Mouse (Mus musculus): ENCODE measurements around the gene Efcab9.

Gene Efcab9

DNA sequence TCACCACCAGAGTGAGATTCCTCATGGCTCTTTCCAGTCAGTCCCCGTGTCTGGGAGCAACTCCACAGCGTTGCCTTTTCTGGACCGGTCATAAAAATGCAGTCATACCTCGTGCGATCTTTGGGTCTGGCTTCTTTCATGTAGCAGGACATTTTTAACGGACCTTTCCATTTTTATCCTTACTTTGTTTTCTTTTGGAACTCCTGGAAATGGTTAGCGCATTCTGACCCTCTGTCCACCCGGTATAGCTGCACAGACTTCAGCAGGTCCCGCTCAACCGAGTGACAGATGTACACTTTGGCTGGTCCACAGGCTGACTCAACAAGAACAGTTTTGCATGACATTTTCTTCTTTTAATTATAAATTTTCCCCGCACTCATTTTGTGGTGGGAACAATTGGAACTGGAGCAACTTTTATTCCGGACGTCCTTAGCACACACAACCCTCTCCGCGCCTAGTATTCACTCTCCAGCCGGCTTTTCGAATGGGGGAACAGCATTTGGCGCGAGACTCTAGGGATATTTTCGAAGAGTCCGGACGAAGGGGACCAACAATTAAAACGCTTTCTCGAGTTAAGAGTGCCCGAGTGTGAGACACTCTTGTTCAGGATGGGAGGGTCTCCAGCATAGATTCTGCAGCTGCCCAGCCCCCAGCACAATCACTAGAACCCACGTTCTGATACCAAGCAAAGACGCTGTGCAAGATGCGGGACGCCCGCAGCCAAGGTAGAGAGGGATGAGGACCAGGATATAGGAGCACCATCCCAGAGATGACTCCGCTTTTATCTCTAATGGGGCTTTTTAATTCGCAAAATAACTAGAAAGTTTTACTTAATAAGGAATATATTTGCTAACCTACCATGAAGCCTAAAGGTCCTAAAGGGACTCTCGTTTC lies at the start of gene Efcab9:
TSS of gene Efcab9 (minus strand) at position 211 of the 894 bp plus-strand sequence.
- DNase-seq (ENCODE audit: low read depth in 2 of 2, low spot score in 2 of 2): no peak

DNA sequence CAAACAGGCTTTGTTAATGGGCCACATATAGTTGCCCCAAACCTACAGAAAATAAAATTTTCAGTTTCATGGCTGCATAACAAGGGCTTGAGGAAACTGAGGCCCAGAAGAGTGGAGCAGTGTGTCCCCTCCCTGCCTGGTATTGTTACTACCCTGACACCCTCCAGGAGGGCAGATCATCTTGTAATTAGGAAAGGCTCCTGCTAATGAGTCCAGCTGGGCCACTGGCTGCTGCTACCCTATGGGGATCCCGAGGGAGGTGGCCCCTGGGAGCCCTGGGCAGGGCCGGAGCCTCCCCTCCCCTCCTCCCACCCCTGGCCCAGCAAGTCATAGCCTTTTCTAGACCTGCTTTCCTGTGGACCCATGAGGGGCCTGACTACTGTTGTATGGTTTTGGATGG lies 49.1 kb upstream of the Efcab9 start:
- no peak for DNase-seq (ENCODE audit: low read depth in 2 of 2, low spot score in 2 of 2)

DNA sequence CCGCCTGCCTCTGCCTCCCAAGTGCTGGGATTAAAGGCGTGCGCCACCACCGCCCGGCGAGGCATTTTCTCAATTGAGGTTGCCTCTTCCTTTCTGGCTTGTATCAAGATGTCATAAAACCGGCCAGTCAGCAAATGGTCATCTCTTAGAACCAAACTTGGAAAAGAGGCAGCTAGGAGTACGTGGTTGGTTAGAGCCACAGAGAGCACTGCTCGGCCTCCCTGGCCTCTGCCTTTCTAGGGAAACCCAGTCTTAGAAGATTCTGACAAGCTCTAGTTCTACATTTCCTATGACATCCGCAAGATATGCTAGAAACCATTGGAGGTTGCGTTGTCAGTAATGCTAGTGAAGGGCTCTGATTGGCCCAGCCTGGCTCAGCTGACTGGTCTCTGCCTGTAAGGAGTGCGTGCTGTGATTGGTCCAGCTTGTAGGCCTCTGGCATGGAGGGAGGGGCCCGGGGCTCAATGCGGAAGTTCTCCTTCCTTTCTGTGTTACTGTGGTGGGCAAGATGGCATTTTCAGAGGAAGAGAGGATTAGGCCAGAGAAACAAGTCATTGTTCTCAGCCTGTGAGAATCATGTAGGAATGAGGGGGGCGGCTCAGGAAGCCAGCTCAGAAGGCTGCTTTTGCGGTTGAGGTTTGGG lies 48.5 kb upstream of the Efcab9 start:
- peak; percentile 65 to 71 for DNase-seq (ENCODE audit: low read depth in 2 of 2, low spot score in 2 of 2)

DNA sequence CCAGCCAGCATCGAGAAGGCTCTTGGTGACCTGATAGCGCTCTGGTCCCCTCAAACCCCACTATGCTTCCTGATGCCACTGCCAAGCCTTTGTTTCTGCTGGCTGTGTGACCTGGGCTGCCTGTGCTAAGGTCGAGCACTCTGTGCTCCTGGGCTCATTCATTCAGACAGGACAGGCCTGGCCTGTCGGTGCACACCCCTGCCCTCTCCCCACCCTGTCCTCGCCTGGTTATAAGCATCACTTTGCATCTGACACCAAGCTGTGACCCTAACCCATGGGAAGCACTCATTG lies 44.8 kb upstream of the Efcab9 start:
- no peak for DNase-seq (ENCODE audit: low read depth in 2 of 2, low spot score in 2 of 2)

DNA sequence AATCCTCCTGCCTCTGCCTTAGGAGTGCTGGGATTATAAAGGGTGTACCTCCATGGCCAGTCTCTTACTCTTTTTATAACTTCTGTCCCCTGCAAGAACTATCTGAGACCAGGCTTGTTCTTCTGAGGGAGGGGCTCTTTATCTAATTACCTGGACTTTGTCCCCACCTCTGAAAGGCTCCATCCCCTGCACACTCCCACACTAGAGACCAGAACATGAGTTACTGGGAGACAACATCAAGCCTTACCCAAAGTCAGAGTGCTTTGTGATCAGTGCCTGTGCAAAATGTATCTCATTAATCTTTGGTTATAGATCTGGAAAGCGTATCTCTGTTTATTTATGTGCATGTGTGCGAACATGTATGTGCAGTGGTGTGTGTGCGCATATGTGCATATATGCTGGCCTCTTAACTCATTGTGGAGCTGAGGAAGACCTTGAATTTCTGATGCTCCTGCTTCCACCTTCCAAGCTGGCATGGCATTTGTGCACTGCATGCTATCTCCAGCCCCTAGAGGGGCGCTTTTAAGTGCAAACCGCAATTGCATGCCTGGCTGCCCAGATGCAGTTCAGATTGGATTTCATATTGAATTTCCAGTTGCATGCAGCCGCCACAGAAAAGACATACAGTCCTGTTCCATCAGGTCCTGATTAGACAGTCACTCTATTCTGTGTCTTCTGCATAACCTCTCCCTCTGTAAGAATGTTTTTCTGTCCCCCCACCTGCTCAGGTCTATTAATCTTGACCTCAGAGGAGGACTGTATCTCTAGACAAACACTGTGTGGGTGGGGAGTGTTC lies 44.3 kb upstream of the Efcab9 start:
- DNase-seq (ENCODE audit: low read depth in 2 of 2, low spot score in 2 of 2): no peak

DNA sequence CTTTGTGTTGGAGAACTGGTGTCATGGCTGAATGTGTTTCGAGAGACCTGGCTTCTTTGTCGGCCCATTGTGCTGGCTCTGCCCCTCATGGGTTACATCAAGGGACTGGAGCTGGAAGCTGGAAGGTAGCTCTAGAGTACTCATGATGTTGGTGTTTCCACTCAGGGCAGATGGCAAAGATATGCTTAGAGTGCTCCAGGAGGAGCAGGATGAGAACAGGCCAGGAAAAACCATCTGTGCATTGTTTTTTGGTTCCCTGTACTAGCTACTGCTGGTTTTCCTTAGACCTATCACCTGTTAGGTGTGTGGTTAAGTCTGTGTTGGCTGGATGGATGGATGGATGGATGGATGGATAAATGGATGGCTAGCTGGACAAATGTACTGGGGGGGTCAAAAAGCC lies 41.8 kb upstream of the Efcab9 start:
- DNase-seq (ENCODE audit: low read depth in 2 of 2, low spot score in 2 of 2): no peak

DNA sequence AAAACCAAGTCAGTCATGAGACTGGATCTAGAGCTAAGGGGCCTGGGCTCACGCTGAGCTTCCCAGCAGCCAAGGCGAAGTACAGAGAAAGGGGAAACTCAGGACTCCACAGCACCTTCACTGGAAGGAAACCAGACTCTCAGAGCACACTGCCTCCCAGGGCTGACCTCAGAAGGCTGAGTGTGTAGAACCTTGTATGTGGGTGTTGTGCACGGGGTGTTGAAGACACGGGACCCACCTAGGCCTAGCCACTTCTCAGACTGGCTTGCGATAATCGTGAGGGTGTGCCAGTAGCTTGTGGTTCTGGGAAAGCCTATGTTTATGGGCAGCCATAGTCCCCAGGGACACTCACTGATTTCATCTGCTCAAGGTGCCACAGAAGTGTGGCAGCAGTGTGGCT lies 39.2 kb upstream of the Efcab9 start:
- DNase-seq (ENCODE audit: low read depth in 2 of 2, low spot score in 2 of 2): no peak

DNA sequence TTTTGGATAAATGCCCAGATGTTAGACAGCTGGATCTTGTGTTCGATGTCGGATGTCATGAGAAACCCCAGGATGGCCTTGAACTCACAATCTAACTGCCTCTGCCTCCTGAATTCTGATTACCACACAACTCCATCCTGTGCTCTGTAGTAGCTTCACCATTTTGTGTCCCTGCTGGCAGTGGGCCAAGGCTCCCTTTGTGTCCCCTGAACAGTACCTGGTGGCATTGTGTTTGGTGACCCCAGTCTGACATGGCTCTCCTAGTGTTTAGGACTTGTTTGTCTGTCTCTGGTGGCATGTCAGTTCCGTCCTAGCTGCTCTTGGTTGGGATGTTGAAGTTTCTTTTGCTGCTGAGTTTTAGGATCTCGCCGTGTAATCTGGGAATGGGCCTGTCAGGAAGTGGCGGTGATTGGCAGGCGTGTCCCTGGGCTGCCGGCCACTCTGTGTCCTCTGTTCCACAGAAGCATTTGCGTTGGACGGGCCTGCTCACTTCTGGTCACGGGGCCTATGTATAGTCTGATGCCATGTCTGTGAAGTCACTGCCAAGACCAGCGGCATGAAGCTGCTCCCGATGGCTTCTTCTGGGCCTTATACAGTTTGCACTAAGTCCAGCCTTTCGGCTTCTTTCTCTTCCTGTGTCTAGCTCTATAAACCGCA lies 36.9 kb upstream of the Efcab9 start:
- no peak for DNase-seq (ENCODE audit: low read depth in 2 of 2, low spot score in 2 of 2)

DNA sequence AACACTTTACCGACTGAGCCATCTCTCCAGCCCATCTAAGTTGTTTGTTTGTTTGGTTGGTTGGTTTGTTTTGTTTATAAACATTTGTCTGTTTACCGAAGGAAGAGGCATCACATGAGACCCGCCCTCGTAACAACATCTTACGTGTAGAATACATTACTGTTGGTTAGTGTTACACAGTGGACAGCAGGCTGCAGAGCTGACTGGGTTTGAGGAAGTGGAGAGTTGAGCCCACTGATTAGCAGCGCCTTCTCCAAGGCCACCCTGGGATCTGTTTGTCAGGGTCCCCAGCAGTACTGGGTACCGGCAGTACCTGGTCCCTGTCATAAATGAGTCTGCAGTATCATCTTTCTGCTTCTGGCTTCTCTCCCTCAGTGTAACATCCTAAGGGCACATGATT lies 36.2 kb upstream of the Efcab9 start:
- DNase-seq (ENCODE audit: low read depth in 2 of 2, low spot score in 2 of 2): no peak

DNA sequence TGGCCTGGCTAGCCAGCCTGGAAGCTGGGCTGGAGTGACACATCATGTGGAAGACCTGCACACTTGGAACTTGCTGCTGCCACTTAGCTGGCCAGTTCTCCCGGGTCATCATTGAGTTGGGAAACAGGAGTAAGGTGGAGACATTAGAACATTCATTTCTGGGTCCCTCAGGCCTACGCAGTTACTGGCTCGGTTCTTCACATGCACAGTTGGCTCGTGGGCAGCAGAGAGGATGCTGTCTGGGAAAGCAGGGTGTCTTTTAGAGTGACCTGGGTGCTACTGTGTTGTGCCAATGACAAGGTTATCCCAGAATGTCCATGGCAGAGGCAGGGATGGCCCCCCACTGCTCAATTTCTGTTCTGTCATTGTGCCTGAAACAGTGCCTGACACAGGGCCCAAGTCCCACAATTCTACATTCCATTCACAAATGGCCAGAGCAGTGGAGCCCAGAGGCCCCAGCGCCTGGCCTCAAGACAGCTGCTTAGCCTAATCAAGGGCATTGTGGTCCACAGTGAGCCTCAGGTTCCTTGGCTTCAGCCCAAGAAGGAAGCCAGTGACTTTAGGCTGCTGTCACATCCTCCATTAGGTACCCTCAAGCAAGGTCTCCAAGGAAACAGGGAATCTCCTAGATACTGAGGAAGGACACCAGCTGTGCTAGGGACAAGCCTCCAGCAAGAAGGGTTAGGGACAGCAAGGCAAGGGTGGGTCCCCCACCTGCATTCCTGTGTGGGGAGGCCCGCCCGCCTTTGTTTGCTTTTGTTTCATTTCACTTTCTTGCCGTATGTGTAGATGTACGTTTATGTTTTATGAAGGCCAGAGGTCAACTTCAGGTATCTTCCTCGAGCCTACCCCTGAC lies 35.3 kb upstream of the Efcab9 start:
- no peak for DNase-seq (ENCODE audit: low read depth in 2 of 2, low spot score in 2 of 2)

DNA sequence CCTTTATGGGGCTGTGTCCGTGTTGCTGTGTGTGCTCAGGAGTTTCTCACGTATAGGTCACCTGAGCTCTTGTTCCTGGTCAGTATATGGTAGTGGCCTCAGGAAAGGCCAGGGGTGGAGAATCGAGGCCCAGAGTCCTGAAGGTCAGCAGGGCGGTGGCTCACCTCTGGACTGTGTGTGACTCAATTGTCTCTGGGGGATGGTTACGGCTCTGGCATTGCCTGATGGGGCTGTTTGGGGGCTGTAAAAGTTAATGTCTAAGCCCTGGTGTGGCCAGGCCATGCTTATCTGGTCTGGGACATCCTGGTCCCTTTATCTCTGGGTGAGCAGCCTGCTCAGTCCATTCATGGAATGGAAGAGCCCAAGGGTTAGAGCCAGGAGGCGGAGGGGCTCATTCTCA lies 34.3 kb upstream of the Efcab9 start:
- no peak for DNase-seq (ENCODE audit: low read depth in 2 of 2, low spot score in 2 of 2)

DNA sequence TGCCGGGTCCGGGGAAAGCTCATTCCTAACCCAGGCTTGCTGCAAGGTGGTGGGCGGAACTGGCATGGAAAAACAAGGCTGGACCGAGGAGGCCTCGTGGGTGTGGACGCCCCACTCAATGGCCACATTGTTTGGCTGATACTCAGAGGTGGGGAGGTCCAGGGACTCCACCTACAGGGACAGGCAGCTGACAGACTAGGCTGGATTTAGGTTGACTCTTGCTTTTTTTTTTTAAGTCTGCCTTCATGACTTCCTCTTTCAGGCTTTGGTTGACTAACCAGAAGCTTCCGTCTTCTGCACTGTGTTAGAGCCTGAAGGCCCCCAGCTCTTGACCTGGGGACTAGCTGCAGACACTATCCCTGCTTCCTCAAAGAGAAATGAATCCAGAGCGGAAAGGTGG lies 33.2 kb upstream of the Efcab9 start:
- DNase-seq (ENCODE audit: low read depth in 2 of 2, low spot score in 2 of 2): no peak

DNA sequence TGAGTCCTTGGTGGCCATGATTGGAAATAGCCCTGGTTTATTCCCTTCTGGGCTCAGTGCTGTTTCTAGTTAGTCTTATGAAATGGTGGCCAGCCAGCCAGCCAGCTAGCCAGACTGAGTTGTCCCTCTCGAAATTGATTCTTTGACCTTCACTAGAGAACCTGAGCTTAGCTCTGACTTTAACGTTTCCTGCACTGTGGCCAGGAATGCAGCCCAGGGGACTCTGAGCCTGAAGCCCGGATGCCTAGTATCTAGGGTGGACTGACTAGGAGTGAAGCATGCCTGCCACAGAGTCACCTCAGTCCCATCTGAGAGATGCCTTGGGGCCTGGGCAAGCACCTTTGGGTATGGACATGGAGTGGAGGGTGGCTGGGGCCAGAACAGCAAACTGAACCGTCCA lies 32.7 kb upstream of the Efcab9 start:
- DNase-seq (ENCODE audit: low read depth in 2 of 2, low spot score in 2 of 2): no peak

DNA sequence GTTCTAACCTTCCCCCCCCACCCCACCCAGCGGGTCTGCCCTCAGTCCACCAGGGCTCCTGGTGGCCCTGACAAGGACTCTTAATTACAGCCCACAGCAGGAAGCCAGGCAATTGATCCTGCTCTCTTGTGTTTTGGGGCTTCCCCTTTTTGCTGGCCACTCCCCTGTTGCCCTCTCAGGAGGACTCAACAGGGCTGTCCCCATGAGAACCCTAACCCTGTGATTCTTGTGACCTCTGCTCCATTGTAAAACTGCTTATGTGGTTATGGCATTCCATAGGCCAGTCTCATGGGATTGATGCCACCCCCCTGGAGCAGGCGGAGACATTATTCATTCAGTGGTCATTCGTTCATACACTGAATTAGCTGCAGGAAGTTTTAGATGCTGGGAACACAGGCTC lies 31.8 kb upstream of the Efcab9 start:
- no peak for DNase-seq (ENCODE audit: low read depth in 2 of 2, low spot score in 2 of 2)

DNA sequence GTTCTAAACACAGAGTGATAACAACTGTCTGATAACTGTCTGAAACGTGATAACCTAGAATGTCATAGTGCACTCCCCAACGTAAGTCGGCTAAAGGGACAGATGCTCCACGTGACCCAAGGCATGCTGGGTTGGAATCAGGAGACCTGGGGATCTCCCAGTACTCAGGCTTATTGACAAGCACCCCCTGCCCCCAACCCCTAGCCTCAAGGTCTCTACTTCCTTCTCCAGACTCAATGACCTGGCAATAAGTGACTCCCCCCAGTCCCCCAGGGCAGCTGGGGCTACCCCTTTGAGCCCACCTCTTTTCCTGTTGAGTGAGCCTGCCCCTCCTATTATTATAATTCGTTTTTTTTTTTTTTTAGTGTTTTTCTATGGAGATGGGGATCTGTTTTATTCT lies 30.8 kb upstream of the Efcab9 start:
- DNase-seq (ENCODE audit: low read depth in 2 of 2, low spot score in 2 of 2): no peak

DNA sequence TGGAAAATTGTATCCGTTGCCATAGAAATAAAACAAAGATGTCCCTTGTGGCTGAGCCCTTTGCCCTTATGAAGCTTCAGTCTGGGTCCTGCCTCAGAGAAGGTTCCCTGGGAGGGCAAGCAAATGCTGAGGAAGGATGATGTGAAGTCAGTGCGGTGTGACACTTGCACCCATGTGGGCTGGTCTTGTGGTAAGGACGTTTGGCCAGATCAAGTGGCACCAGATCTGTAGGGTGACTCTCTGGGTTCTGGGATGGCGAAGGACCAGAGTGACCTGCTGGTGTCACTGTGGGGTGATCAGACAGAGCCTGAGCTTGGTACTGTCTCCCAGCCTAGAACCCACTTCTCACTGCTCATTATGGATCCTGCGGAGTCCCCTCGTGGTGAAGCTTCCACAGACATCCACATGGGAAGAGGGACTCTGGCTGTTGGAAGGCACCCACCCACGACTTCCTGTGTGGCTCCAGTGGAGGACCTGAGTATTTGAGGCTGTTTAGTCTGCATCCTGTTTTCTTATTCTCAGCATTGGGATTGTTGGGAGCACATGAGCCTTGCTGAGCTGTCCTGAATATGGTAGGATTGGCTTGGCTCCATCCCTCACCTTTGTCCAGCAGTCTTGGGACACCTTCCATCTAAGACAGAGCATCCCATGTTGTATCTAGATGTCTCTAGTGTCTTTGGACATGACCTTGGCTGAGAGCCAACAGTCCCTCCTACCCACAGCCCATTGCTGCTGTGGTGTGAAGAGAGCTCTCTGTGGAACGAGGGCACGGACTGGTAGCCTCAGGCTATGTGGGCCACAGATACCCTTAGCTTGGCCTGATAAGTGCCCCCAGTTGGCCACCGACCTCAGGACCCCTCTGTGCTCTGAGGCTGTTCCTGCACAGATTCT lies 29.8 kb upstream of the Efcab9 start:
- no peak for DNase-seq (ENCODE audit: low read depth in 2 of 2, low spot score in 2 of 2)

DNA sequence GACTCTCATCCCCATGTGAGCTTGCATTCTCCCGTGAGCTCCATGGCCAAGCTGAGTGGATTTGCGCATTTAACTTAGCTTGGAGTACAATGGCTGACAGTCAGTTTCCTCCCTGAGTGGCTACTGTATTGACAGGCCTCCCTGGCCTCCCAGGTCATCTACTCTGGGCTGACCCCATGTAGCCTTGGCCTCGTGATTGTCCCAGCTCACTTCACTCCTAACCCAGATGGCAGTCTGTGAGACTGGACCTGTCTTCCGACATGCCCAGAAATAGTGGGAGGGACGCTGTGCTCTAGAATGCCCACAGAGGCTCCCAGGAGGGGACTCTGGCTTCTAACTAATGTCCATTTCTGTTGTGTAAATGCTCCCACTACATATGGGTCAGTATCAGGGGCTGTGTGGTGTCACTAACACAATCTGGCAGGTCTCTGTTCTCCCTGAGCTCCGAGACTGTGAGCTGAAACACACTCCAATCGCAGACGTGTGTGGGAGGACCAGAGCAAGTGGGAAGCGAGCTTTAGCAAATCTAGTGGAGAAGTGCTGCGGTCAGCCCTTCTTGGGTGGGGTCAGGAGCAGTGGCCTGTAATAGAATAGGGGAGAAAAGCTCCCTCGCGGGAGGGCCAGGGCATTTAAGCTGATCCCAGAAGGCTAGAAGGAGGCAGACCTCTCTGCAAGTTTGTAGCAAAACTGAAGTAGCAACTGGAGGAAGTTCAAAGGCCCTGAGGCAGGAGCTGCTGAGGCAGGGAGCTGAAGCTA lies 28.3 kb upstream of the Efcab9 start:
- no peak for DNase-seq (ENCODE audit: low read depth in 2 of 2, low spot score in 2 of 2)

DNA sequence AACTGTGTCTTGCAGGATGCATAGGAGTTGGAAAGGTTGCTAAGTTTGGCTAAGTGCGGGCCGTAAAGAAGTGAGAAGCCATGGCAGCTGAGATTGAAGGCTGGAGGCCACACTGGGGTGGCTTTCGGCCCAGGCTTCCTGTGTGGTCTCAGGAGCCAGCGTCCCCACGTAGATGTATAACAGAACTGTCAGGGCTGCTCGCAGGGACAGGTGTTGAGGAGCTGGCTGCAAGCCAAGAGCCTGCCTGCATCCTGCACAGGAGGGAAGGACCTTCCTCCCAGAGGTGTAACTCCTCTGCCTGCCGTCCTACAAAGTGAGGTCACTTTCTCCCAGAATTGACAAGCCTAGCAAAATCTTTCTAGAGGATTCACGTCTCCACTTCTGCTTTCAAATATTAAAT lies 26.8 kb upstream of the Efcab9 start:
- no peak for DNase-seq (ENCODE audit: low read depth in 2 of 2, low spot score in 2 of 2)

DNA sequence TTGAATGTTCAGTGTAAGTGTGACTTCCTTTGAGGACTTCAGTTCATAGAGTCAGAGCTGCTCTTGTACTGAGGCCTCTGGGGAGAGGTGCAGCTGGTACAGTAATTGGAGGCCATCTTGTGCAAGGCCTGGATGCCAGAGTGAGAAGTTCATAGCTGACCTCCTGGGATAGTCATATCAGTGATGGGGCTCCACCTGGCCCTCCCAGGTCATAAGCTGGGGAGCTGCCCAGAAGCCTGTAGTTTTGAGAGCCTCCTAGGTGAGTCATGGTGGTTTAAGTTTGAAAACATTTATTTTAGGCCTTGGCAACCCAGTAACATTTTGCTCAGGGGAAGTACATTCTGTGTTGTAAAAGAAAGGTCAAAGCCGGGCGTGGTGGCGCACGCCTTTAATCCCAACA lies 26.1 kb upstream of the Efcab9 start:
- no peak for DNase-seq (ENCODE audit: low read depth in 2 of 2, low spot score in 2 of 2)

All from CD8-positive naive resting alpha-beta T cell, adult 2 months (primary cell).